8 mouse cellular contexts compared by ENCODE assay signal in genomic region chr11:113682897-113683626, GRCm38 (mm10). TPM values are rescaled to one million over a fixed set of nuclear protein-coding genes. Genes with fewer than 3 reads are reported as not detected.
DNase-seq lines count a peak whose midpoint lies in the region; ATAC-seq and TF ChIP-seq lines count a peak whose summit lies in the region.

No protein-coding gene starts in this region.

- H3K36me3 ChIP-seq in hindbrain, postnatal 0 days (ENCODE audit: insufficient read depth, low read length), result peaks cover 3% of the 10 kb centered on the region; the same call in 1 of the 2 replicates
- H3K36me3 ChIP-seq in liver, embryonic 12.5 days, result peaks cover 30% of the 10 kb centered on the region
- H3K36me3 ChIP-seq in stomach, embryonic 14.5 days (ENCODE audit: control insufficient read depth, insufficient read depth, low read length), result peaks cover 4% of the 10 kb centered on the region

- no peaks in the 10 kb centered on the region for H3K9me3 ChIP-seq in hindbrain, postnatal 0 days (ENCODE audit: low read length)
- H3K9me3 ChIP-seq in liver, embryonic 12.5 days (replicated peaks), result no peaks in the 10 kb centered on the region
- no peaks in the 10 kb centered on the region for H3K9me3 ChIP-seq in stomach, embryonic 14.5 days (ENCODE audit: control insufficient read depth, low read depth, low read length)

- peak; percentile 38 for ATAC-seq in hindbrain, postnatal 0 days
- ATAC-seq in liver, embryonic 12.5 days, result peak; percentile 77
- ATAC-seq in monocyte, adult 5-6 weeks (replicated peaks; ENCODE audit: insufficient number of reproducible peaks, low FRiP score, low TSS enrichment, poor library complexity, severe bottlenecking), result peak; percentile 28; the same call in 1 of the 2 replicates
- ATAC-seq in stomach, embryonic 14.5 days (ENCODE audit: insufficient number of reproducible peaks, insufficient read depth, low FRiP score, low read depth), result peak; percentile 65

- H3K27ac ChIP-seq in layer of hippocampus, adult 2 months, result peak overlapping the region; percentile 98
- H3K27ac ChIP-seq in hindbrain, postnatal 0 days, result peak overlapping the region; percentile 95
- H3K27ac ChIP-seq in liver, embryonic 12.5 days, result peak overlapping the region; percentile 98
- peak overlapping the region; percentile 95 for H3K27ac ChIP-seq in stomach, embryonic 14.5 days (ENCODE audit: low read length)

- H3K27me3 ChIP-seq in hindbrain, postnatal 0 days (ENCODE audit: insufficient read depth, low read length), result no peaks in the 10 kb centered on the region
- H3K27me3 ChIP-seq in liver, embryonic 12.5 days (replicated peaks), result no peaks in the 10 kb centered on the region
- no peaks in the 10 kb centered on the region for H3K27me3 ChIP-seq in stomach, embryonic 14.5 days (ENCODE audit: control insufficient read depth, insufficient read depth, low read length)

- 3% methylated on average over 38 of the region's 38 CpGs for WGBS in hindbrain, postnatal 0 days
- WGBS in liver, embryonic 12.5 days (ENCODE audit: insufficient replicate concordance), result 4% methylated on average over 38 of the region's 38 CpGs
- under 1% methylated on average over 38 of the region's 38 CpGs for WGBS in stomach, embryonic 14.5 days

- no peak for TF ChIP-seq CTCF in layer of hippocampus, adult 2 months (conservative IDR thresholded peaks at IDR 0.05)
- TF ChIP-seq CTCF in hindbrain, postnatal 0 days (IDR thresholded peaks at IDR 0.05; ENCODE audit: low read depth), result no peak

- H3K9ac ChIP-seq in hindbrain, postnatal 0 days (replicated peaks; ENCODE audit: low read length), result peak overlapping the region; percentile 93
- H3K9ac ChIP-seq in liver, embryonic 12.5 days, result peak overlapping the region; percentile 95
- peak overlapping the region; percentile 82 for H3K9ac ChIP-seq in stomach, embryonic 14.5 days (replicated peaks; ENCODE audit: low read depth, low read length)

- H3K4me2 ChIP-seq in hindbrain, postnatal 0 days (ENCODE audit: low read depth, low read length), result peak overlapping the region; percentile 82
- peak overlapping the region; percentile 77 for H3K4me2 ChIP-seq in liver, embryonic 12.5 days
- peak overlapping the region; percentile 55 for H3K4me2 ChIP-seq in stomach, embryonic 14.5 days (replicated peaks; ENCODE audit: low read depth, low read length)

- H3K4me1 ChIP-seq in hindbrain, postnatal 0 days (ENCODE audit: insufficient read depth, low read length), result peaks cover 16% of the 10 kb centered on the region; the same call in 1 of the 2 replicates
- H3K4me1 ChIP-seq in liver, embryonic 12.5 days, result peaks cover 71% of the 10 kb centered on the region
- H3K4me1 ChIP-seq in stomach, embryonic 14.5 days (ENCODE audit: control insufficient read depth, insufficient read depth, low read length), result peaks cover 32% of the 10 kb centered on the region

- peak overlapping the region; percentile 95 for H3K4me3 ChIP-seq in layer of hippocampus, adult 2 months
- H3K4me3 ChIP-seq in hindbrain, postnatal 0 days (ENCODE audit: low read length), result peak overlapping the region; percentile 92
- peak overlapping the region; percentile 93 for H3K4me3 ChIP-seq in liver, embryonic 12.5 days
- peak overlapping the region; percentile 87 for H3K4me3 ChIP-seq in stomach, embryonic 14.5 days (ENCODE audit: low read depth, low read length)

- peak in 1 of 2 experiments; percentile 36 for DNase-seq in layer of hippocampus, adult 2 months (ENCODE audit: low spot score in 2 of 2)
- DNase-seq in layer of hippocampus, adult 18-20 months (ENCODE audit: low spot score in 2 of 2), result no peak
- peak; percentile 74 for DNase-seq in cerebellum, postnatal 10 days
- peak; percentile 57 for DNase-seq in gastrocnemius, postnatal 10 days
- peak; percentile 60 for DNase-seq in hindbrain, postnatal 0 days (ENCODE audit: low spot score)

RNA-seq across cellular contexts. Expression of gene Fam104a, which starts 0.9 kb away (rescaled TPM):
- total RNA-seq in layer of hippocampus, adult 2 months (2021), result 10 to 100 TPM; 26.4 to 29.1 TPM
- 10 to 100 TPM; 31.1 to 33.6 TPM for total RNA-seq in layer of hippocampus, adult 18-20 months (2021)
- 10 to 100 TPM; 34.8 to 37.9 TPM for total RNA-seq in gastrocnemius, postnatal 10 days (2021)
- total RNA-seq in hindbrain, postnatal 0 days (2014; rRNA removed), result 29.5 and 36.8 TPM in 2 replicates
- 50.6 and 51.5 TPM in 2 replicates for polyA plus RNA-seq in hindbrain, postnatal 0 days (2015; fragmentation: Nextera tagmentation; extraction: Ambion mirVana)
- 56.1 and 58.5 TPM in 2 replicates for polyA plus RNA-seq in liver, embryonic 12.5 days (2016; fragmentation: Nextera tagmentation; extraction: Ambion mirVana)
- total RNA-seq in monocyte, adult 5-6 weeks (2017), result 17.2 to 28.1 TPM (median 27.7 TPM) in 3 replicates
- polyA plus RNA-seq in stomach, embryonic 14.5 days (2014; fragmentation: Nextera tagmentation; extraction: Ambion mirVana), result 46.8 and 51.2 TPM in 2 replicates

RNA-seq across cellular contexts. Expression of gene D11Wsu47e, which starts 1.1 kb away (rescaled TPM):
- 10 to 100 TPM; 13.2 to 16.2 TPM for total RNA-seq in layer of hippocampus, adult 2 months (2021)
- total RNA-seq in layer of hippocampus, adult 18-20 months (2021), result 10 to 100 TPM; 13.1 to 13.8 TPM
- 10 to 100 TPM in 1 of 2 experiments, 1 to 10 TPM in 1; 7.3 to 10.9 TPM for total RNA-seq in gastrocnemius, postnatal 10 days (2021)
- 17.7 and 32.4 TPM in 2 replicates for total RNA-seq in hindbrain, postnatal 0 days (2014; rRNA removed)
- 19.7 and 22.5 TPM in 2 replicates for polyA plus RNA-seq in hindbrain, postnatal 0 days (2015; fragmentation: Nextera tagmentation; extraction: Ambion mirVana)
- 14.8 and 16.0 TPM in 2 replicates for polyA plus RNA-seq in liver, embryonic 12.5 days (2016; fragmentation: Nextera tagmentation; extraction: Ambion mirVana)
- total RNA-seq in monocyte, adult 5-6 weeks (2017), result 5.9 to 15.9 TPM (median 13.4 TPM) in 3 replicates
- 21.3 and 25.4 TPM in 2 replicates for polyA plus RNA-seq in stomach, embryonic 14.5 days (2014; fragmentation: Nextera tagmentation; extraction: Ambion mirVana)

RNA-seq across cellular contexts. Expression of gene Cpsf4l, which starts 26.8 kb away (rescaled TPM):
- not detected for total RNA-seq in layer of hippocampus, adult 2 months (2021)
- not detected for total RNA-seq in layer of hippocampus, adult 18-20 months (2021)
- not detected for total RNA-seq in gastrocnemius, postnatal 10 days (2021)
- total RNA-seq in hindbrain, postnatal 0 days (2014; rRNA removed), result not detected in 2 replicates
- polyA plus RNA-seq in hindbrain, postnatal 0 days (2015; fragmentation: Nextera tagmentation; extraction: Ambion mirVana), result 0.19 and 0.25 TPM in 2 replicates
- polyA plus RNA-seq in liver, embryonic 12.5 days (2016; fragmentation: Nextera tagmentation; extraction: Ambion mirVana), result 0.20 TPM in 1 of 2 replicates, not detected in the other
- total RNA-seq in monocyte, adult 5-6 weeks (2017), result not detected in 3 replicates
- 0.49 and 0.52 TPM in 2 replicates for polyA plus RNA-seq in stomach, embryonic 14.5 days (2014; fragmentation: Nextera tagmentation; extraction: Ambion mirVana)

RNA-seq across cellular contexts. Expression of gene Slc39a11, which starts 33.2 kb away (rescaled TPM):
- total RNA-seq in layer of hippocampus, adult 2 months (2021), result 10 to 100 TPM; 21.7 to 23.1 TPM
- total RNA-seq in layer of hippocampus, adult 18-20 months (2021), result 10 to 100 TPM; 20.4 to 25.4 TPM
- 1 to 10 TPM; 4.9 to 7.2 TPM for total RNA-seq in gastrocnemius, postnatal 10 days (2021)
- total RNA-seq in hindbrain, postnatal 0 days (2014; rRNA removed), result 63.3 and 67.9 TPM in 2 replicates
- polyA plus RNA-seq in hindbrain, postnatal 0 days (2015; fragmentation: Nextera tagmentation; extraction: Ambion mirVana), result 35.0 and 35.6 TPM in 2 replicates
- polyA plus RNA-seq in liver, embryonic 12.5 days (2016; fragmentation: Nextera tagmentation; extraction: Ambion mirVana), result 18.0 and 18.3 TPM in 2 replicates
- total RNA-seq in monocyte, adult 5-6 weeks (2017), result 7.1 to 9.8 TPM (median 8.9 TPM) in 3 replicates
- 18.6 and 24.0 TPM in 2 replicates for polyA plus RNA-seq in stomach, embryonic 14.5 days (2014; fragmentation: Nextera tagmentation; extraction: Ambion mirVana)

RNA-seq across cellular contexts. Expression of gene Cog1, which starts 34.1 kb away (rescaled TPM):
- 10 to 100 TPM; 59.5 to 63.2 TPM for total RNA-seq in layer of hippocampus, adult 2 months (2021)
- total RNA-seq in layer of hippocampus, adult 18-20 months (2021), result 10 to 100 TPM; 50.7 to 58.3 TPM
- 10 to 100 TPM; 20.1 to 25.0 TPM for total RNA-seq in gastrocnemius, postnatal 10 days (2021)
- total RNA-seq in hindbrain, postnatal 0 days (2014; rRNA removed), result 59.9 and 63.8 TPM in 2 replicates
- 30.6 and 31.3 TPM in 2 replicates for polyA plus RNA-seq in hindbrain, postnatal 0 days (2015; fragmentation: Nextera tagmentation; extraction: Ambion mirVana)
- polyA plus RNA-seq in liver, embryonic 12.5 days (2016; fragmentation: Nextera tagmentation; extraction: Ambion mirVana), result 19.4 and 21.7 TPM in 2 replicates
- 15.0 to 35.6 TPM (median 20.2 TPM) in 3 replicates for total RNA-seq in monocyte, adult 5-6 weeks (2017)
- polyA plus RNA-seq in stomach, embryonic 14.5 days (2014; fragmentation: Nextera tagmentation; extraction: Ambion mirVana), result 20.7 and 24.4 TPM in 2 replicates

Comparison
In these comparisons a context has a peak if more than half of its experiments do, and no peak if none do; other contexts are left out.
1. DNase-seq: peak in cerebellum, postnatal 10 days (2 of 2), gastrocnemius, postnatal 10 days (single experiment) and hindbrain, postnatal 0 days (single experiment); none in layer of hippocampus, adult 18-20 months (0 of 2).
2. Peak in every context shown above with its lines, with median percentiles within 50 percentile points of each other: H3K27ac ChIP-seq, H3K4me3 ChIP-seq, ATAC-seq, H3K4me2 ChIP-seq and H3K9ac ChIP-seq.